Mouse (Mus musculus) limb, embryonic 15.5 days (tissue): ENCODE data around the gene AL607142.1. TPM values are rescaled to one million over a fixed set of nuclear protein-coding genes. Genes with fewer than 3 reads are reported as not detected.

Experiments
- ATAC-seq: fragments of 200-750 bp; cut with Nextera tagmentation; 2 replicates; pipeline ENCODE4 v1.8.0; 2017; ENCODE audit warnings: low read depth, moderate TSS enrichment; ENCODE audit not compliant: insufficient number of reproducible peaks, low FRiP score, low TSS enrichment
- H3K27ac ChIP-seq: fragments of 300-500 bp; sonication (generic); 2 replicates; pipeline ENCODE4 v1.5.1; 2015; ENCODE audit warnings: moderate library complexity, mild to moderate bottlenecking, inconsistent platforms
- H3K27me3 ChIP-seq: fragments of 300-500 bp; sonication (generic); 2 replicates; pipeline ENCODE4 v1.6.1; 2015; ENCODE audit warnings: inconsistent platforms
- H3K36me3 ChIP-seq: fragments of 300-500 bp; sonication (generic); 2 replicates; pipeline ENCODE4 v1.6.1; 2015; ENCODE audit warnings: inconsistent platforms
- H3K4me1 ChIP-seq: fragments of 300-500 bp; sonication (generic); 2 replicates; pipeline ENCODE4 v1.6.1; 2015; ENCODE audit warnings: inconsistent platforms
- H3K4me2 ChIP-seq: fragments of 300-500 bp; sonication (generic); 2 replicates; pipeline ENCODE4 v1.6.1; 2015; ENCODE audit warnings: mild to moderate bottlenecking, inconsistent platforms
- H3K4me3 ChIP-seq: fragments of 300-500 bp; sonication (generic); 2 replicates; pipeline ENCODE4 v1.5.1; 2015; ENCODE audit warnings: mild to moderate bottlenecking, inconsistent platforms
- H3K9ac ChIP-seq: fragments of 300-500 bp; sonication (generic); 2 replicates; pipeline ENCODE4 v1.6.1; 2015; ENCODE audit warnings: inconsistent platforms
- H3K9me3 ChIP-seq: fragments of 300-500 bp; sonication (generic); 2 replicates; pipeline ENCODE4 v1.6.1; 2016; ENCODE audit warnings: inconsistent platforms
- WGBS: fragments of 180-500 bp; shearing (Covaris S2); methylation state at CpG from one replicate; pipeline ENCODE4 v1.1.7; 2015; 5-methylcytosine and 5-hydroxymethylcytosine counted together
- polyA plus RNA-seq: library from polyadenylated mRNA; unstranded; fragments of >200 nt; fragmentation: Nextera tagmentation; extraction: Ambion mirVana; gene quantifications from 2 replicates; pipeline ENCODE4 v1.2.1, GENCODE M21; 2015

AL607142.1 gene
- polyA plus RNA-seq, 1 experiment from 2014 or later = not detected

GRCm38 (mm10) chr4:120071842-120072507 lies 7.2 kb downstream of the AL607142.1 start:
- Histone ChIP-seq H3K4me2 (no peak overlapping the region), H3K27me3 (no peaks in the 10 kb centered on the region), H3K9me3 (no peaks in the 10 kb centered on the region), H3K9ac (no peak overlapping the region), H3K36me3 (no peaks in the 10 kb centered on the region), H3K4me3 (no peak overlapping the region), H3K4me1 (peaks cover 29% of the 10 kb centered on the region), H3K27ac (no peak overlapping the region)
- 49% methylated on average over 15 of the region's 15 CpGs for WGBS
- ATAC-seq = no peak

DNA sequence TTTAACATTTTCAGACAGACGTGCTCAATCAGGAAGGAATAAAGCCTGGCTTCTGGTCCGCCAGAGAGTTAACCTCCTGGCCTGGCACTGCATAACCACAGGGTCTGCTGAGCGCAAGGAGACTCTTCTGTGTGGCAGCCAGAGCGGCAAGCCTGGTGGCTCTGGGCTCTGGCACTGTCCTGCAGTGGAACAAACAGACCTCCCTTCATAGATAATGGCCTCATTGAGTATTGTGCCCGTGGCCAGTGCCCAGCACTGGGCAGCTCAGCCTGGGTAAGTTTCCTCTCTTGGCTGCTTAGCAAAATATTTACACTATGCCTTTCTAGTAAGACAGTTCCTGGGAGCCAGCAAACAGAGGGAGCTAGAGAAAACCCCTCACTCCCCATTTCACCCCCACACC lies 9.3 kb downstream of the AL607142.1 start:
- Histone ChIP-seq H3K36me3 (no peaks in the 10 kb centered on the region), H3K4me3 (no peak overlapping the region), H3K9me3 (no peaks in the 10 kb centered on the region), H3K4me2 (no peak overlapping the region), H3K9ac (no peak overlapping the region), H3K27me3 (no peaks in the 10 kb centered on the region), H3K27ac (peak overlapping the region; percentile 27; the same call in 1 of the 2 replicates), H3K4me1 (peaks cover 25% of the 10 kb centered on the region; the same call in 1 of the 2 replicates)
- no peak for ATAC-seq
- WGBS = 52% methylated on average over 5 of the region's 5 CpGs

DNA sequence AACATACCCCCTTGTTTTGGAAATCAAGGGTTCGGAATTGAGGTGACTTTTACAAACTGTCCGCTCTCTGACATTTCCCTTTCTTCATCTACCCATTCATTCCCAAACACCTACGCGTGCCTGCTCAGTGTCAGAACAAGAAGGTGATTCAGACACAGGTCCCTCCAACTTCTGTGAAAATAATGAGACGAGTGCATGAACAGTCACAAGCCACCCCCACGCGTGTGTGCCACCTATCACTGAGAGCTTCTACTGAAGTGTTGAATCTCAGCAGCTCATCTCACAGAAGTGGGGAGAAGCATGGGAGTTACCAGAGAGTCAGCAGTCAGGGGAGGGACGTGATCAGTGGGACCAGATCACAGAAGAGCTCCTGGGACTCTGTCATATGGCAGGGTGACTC lies 12.5 kb downstream of the AL607142.1 start:
- WGBS = 85% methylated on average over 8 of the region's 8 CpGs
- Histone ChIP-seq H3K4me2 (no peak overlapping the region), H3K27ac (no peak overlapping the region)

GRCm38 (mm10) chr4:120082527-120082926 lies 17.7 kb downstream of the AL607142.1 start:
- H3K9me3 ChIP-seq = no peaks in the 10 kb centered on the region
- H3K9ac ChIP-seq = no peak overlapping the region
- H3K4me1 ChIP-seq = no peaks in the 10 kb centered on the region
- no peak overlapping the region for H3K27ac ChIP-seq
- WGBS = 80% methylated on average over 5 of the region's 5 CpGs
- H3K4me3 ChIP-seq = no peak overlapping the region
- ATAC-seq = no peak
- H3K4me2 ChIP-seq = no peak overlapping the region
- H3K36me3 ChIP-seq = no peaks in the 10 kb centered on the region
- no peaks in the 10 kb centered on the region for H3K27me3 ChIP-seq

More for the DNA sequence above, 12.5 kb downstream of the AL607142.1 start:
- H3K36me3 ChIP-seq = no peaks in the 10 kb centered on the region
- no peak overlapping the region for H3K9ac ChIP-seq
- no peak overlapping the region for H3K4me3 ChIP-seq
- H3K4me1 ChIP-seq = peaks cover 18% of the 10 kb centered on the region; the same call in 1 of the 2 replicates
- ATAC-seq = no peak
- no peaks in the 10 kb centered on the region for H3K27me3 ChIP-seq
- no peaks in the 10 kb centered on the region for H3K9me3 ChIP-seq

- no peak overlapping the region for H3K4me2 ChIP-seq
- no peaks in the 10 kb centered on the region for H3K36me3 ChIP-seq
- WGBS = 55% methylated on average over 3 of the region's 3 CpGs
- no peaks in the 10 kb centered on the region for H3K27me3 ChIP-seq
- no peaks in the 10 kb centered on the region for H3K9me3 ChIP-seq
- no peaks in the 10 kb centered on the region for H3K4me1 ChIP-seq
- H3K9ac ChIP-seq = no peak overlapping the region
- H3K27ac ChIP-seq = no peak overlapping the region
- ATAC-seq = no peak
- no peak overlapping the region for H3K4me3 ChIP-seq
Measured at GRCm38 (mm10) chr4:120083700-120084099, 18.9 kb downstream of the AL607142.1 start.

GRCm38 (mm10) chr4:120089536-120089935 lies 24.7 kb downstream of the AL607142.1 start:
- H3K4me2 ChIP-seq = no peak overlapping the region
- H3K9me3 ChIP-seq = no peaks in the 10 kb centered on the region
- no peak overlapping the region for H3K4me3 ChIP-seq
- 70% methylated on average over 8 of the region's 8 CpGs for WGBS
- no peak overlapping the region for H3K27ac ChIP-seq
- no peak overlapping the region for H3K9ac ChIP-seq
- no peaks in the 10 kb centered on the region for H3K36me3 ChIP-seq
- ATAC-seq = no peak
- H3K27me3 ChIP-seq = no peaks in the 10 kb centered on the region
- H3K4me1 ChIP-seq = no peaks in the 10 kb centered on the region

GRCm38 (mm10) chr4:120091997-120092783 lies 27.4 kb downstream of the AL607142.1 start:
- H3K9ac ChIP-seq = no peak overlapping the region
- ATAC-seq = no peak
- H3K4me2 ChIP-seq = no peak overlapping the region
- H3K4me1 ChIP-seq = no peaks in the 10 kb centered on the region
- H3K27me3 ChIP-seq = no peaks in the 10 kb centered on the region
- H3K36me3 ChIP-seq = no peaks in the 10 kb centered on the region
- H3K4me3 ChIP-seq = no peak overlapping the region
- H3K27ac ChIP-seq = no peak overlapping the region
- WGBS = 81% methylated on average over 1 of the region's 1 CpGs
- H3K9me3 ChIP-seq = no peaks in the 10 kb centered on the region

GRCm38 (mm10) chr4:120096935-120097334 lies 32.1 kb downstream of the AL607142.1 start:
- no peak overlapping the region for H3K4me2 ChIP-seq
- peaks cover 6% of the 10 kb centered on the region; the same call in 1 of the 2 replicates for H3K9me3 ChIP-seq
- 87% methylated on average over 19 of the region's 19 CpGs for WGBS
- no peaks in the 10 kb centered on the region for H3K4me1 ChIP-seq
- no peak for ATAC-seq
- H3K27me3 ChIP-seq = no peaks in the 10 kb centered on the region
- H3K27ac ChIP-seq = no peak overlapping the region
- no peaks in the 10 kb centered on the region for H3K36me3 ChIP-seq
- H3K4me3 ChIP-seq = no peak overlapping the region
- no peak overlapping the region for H3K9ac ChIP-seq

DNA sequence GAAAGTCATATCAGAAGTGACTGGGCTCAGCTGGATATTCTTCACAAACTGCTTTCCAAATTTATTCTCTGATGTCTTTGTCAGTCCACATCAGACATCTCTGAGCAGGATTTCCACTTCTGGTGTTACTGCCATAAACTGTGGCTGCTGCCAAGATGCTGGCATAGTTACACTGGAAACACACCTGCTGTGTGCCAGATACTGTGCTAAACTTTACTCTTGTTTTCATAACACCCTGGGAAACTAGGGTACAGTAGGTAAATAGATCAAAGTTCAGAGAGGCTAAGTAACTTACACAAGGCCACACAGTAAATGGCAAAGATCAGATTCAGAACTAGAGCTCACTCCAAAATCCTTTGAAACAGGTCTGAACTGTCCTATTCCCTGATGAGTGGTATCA lies 36.4 kb downstream of the AL607142.1 start:
- H3K4me3 ChIP-seq = no peak overlapping the region
- ATAC-seq = no peak
- no peaks in the 10 kb centered on the region for H3K36me3 ChIP-seq
- peaks cover 6% of the 10 kb centered on the region; the same call in 1 of the 2 replicates for H3K9me3 ChIP-seq
- no peak overlapping the region for H3K9ac ChIP-seq
- no peaks in the 10 kb centered on the region for H3K4me1 ChIP-seq
- H3K27ac ChIP-seq = no peak overlapping the region
- no peaks in the 10 kb centered on the region for H3K27me3 ChIP-seq
- H3K4me2 ChIP-seq = no peak overlapping the region

DNA sequence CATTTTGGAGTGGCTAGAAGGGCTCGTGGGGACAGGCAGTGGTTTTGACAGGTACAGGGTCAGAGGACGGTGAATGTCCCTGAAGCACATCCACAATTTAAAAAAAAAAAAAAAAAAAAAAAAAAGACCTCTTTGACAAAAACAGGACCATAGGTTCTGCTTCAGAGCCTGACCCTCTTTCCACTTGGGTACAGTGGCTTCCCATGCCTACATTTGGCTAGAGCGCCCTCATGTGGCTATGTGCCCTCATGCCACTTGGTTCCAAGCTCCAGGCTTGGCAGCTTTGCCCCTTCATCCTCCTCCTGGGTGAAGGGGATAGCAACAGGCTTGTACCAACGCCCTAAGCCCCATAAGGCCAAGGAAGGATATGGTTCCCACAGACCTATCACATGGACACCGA lies 39.8 kb downstream of the AL607142.1 start:
- Histone ChIP-seq H3K36me3 (no peaks in the 10 kb centered on the region), H3K27me3 (no peaks in the 10 kb centered on the region), H3K9me3 (no peaks in the 10 kb centered on the region), H3K4me3 (no peak overlapping the region), H3K9ac (no peak overlapping the region), H3K27ac (no peak overlapping the region), H3K4me1 (no peaks in the 10 kb centered on the region), H3K4me2 (no peak overlapping the region)
- no peak for ATAC-seq
- 61% methylated on average over 5 of the region's 5 CpGs for WGBS

GRCm38 (mm10) chr4:120106362-120106761 lies 41.6 kb downstream of the AL607142.1 start:
- H3K36me3 ChIP-seq = no peaks in the 10 kb centered on the region
- H3K27me3 ChIP-seq = no peaks in the 10 kb centered on the region
- H3K4me1 ChIP-seq = no peaks in the 10 kb centered on the region
- H3K4me2 ChIP-seq = no peak overlapping the region
- WGBS = 88% methylated on average over 3 of the region's 3 CpGs
- H3K9ac ChIP-seq = no peak overlapping the region
- no peak overlapping the region for H3K27ac ChIP-seq
- H3K4me3 ChIP-seq = no peak overlapping the region
- ATAC-seq = no peak
- H3K9me3 ChIP-seq = no peaks in the 10 kb centered on the region

DNA sequence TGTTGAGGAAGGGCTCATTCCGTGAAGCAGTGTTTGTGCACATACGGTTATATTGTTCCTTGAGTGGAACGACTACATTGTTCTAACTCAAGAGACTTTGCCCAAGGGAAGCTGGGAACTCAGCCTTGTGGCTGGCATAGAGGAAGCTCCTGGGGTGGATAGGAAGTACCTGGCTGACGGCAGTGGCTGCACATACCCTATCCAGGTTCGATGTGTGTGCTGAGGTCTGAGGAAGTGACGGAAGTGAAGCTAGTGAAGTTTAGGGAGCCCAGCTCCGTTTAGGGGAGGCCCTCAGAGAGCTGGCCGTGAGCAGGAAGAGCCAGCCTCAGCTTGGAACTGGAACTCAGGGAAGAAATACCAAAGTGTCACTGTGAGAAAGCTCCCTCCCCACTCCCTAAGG lies 43.0 kb downstream of the AL607142.1 start:
- 62% methylated on average over 8 of the region's 8 CpGs for WGBS
- ATAC-seq = no peak

More for the DNA sequence above, 43.0 kb downstream of the AL607142.1 start:
- no peak overlapping the region for H3K9ac ChIP-seq
- no peaks in the 10 kb centered on the region for H3K9me3 ChIP-seq
- H3K4me2 ChIP-seq = no peak overlapping the region
- H3K4me3 ChIP-seq = no peak overlapping the region
- H3K27me3 ChIP-seq = no peaks in the 10 kb centered on the region
- no peak overlapping the region for H3K27ac ChIP-seq
- no peaks in the 10 kb centered on the region for H3K36me3 ChIP-seq
- no peaks in the 10 kb centered on the region for H3K4me1 ChIP-seq
